Mouse (Mus musculus) hindbrain, embryonic 14.5 days (tissue): ENCODE data around the gene Nt5c3b. TPM values are rescaled to one million over a fixed set of nuclear protein-coding genes. Genes with fewer than 3 reads are reported as not detected.

Source experiments
- ATAC-seq: fragments of 200-750 bp; cut with Nextera tagmentation; 2 replicates; pipeline ENCODE4 v1.8.0; 2017; ENCODE audit warnings: moderate number of reproducible peaks, mild to moderate bottlenecking, moderate TSS enrichment, moderate library complexity; ENCODE audit not compliant: low FRiP score
- DNase-seq: peaks from one replicate; pipeline ENCODE4 v3.0.0-alpha.2; 2015; ENCODE audit warnings: low spot score
- H3K27ac ChIP-seq: fragments of 300-500 bp; sonication (generic); 2 replicates; pipeline ENCODE4 v1.5.1; 2014; ENCODE audit warnings: mild to moderate bottlenecking, moderate library complexity
- H3K27me3 ChIP-seq: fragments of 300-500 bp; sonication (generic); 2 replicates; pipeline ENCODE4 v1.6.1; 2014; ENCODE audit warnings: mild to moderate bottlenecking, low read length, mixed read lengths; ENCODE audit not compliant: control insufficient read depth, insufficient read depth
- H3K36me3 ChIP-seq: fragments of 300-500 bp; sonication (generic); replicated peaks from 2 replicates; pipeline ENCODE4 v1.6.1; 2014; ENCODE audit not compliant: control insufficient read depth, insufficient read depth
- H3K4me1 ChIP-seq: fragments of 300-500 bp; sonication (generic); replicated peaks from 2 replicates; pipeline ENCODE4 v1.6.1; 2014; ENCODE audit warnings: antibody characterized with exemption, low read length, mixed read lengths; ENCODE audit not compliant: control insufficient read depth, insufficient read depth
- H3K4me2 ChIP-seq: fragments of 300-500 bp; sonication (generic); replicated peaks from 2 replicates; pipeline ENCODE4 v1.6.1; 2014; ENCODE audit warnings: mild to moderate bottlenecking, moderate library complexity
- H3K4me3 ChIP-seq: fragments of 300-500 bp; sonication (generic); replicated peaks from 2 replicates; pipeline ENCODE4 v1.5.1; 2014; ENCODE audit warnings: mild to moderate bottlenecking, low read length
- H3K9ac ChIP-seq: fragments of 300-500 bp; sonication (generic); 2 replicates; pipeline ENCODE4 v1.6.1; 2014
- H3K9me3 ChIP-seq: fragments of 300-500 bp; sonication (generic); 2 replicates; pipeline ENCODE4 v1.6.1; 2016; ENCODE audit warnings: low read length; ENCODE audit not compliant: control insufficient read depth
- WGBS: fragments of 180-500 bp; shearing (Covaris S2); extraction: QIAGEN DNeasy Blood & Tissue Kit; methylation state at CpG from one replicate; pipeline ENCODE4 v1.1.7; 2014; 5-methylcytosine and 5-hydroxymethylcytosine counted together
- polyA plus RNA-seq: library from polyadenylated mRNA; unstranded; fragments of >200 nt; fragmentation: Nextera tagmentation; extraction: Ambion mirVana; gene quantifications from 2 replicates; pipeline ENCODE4 v1.2.1, GENCODE M21; 2014

The Nt5c3b gene
- polyA plus RNA-seq, 1 experiment from 2014 or later, result 101 TPM

DNA sequence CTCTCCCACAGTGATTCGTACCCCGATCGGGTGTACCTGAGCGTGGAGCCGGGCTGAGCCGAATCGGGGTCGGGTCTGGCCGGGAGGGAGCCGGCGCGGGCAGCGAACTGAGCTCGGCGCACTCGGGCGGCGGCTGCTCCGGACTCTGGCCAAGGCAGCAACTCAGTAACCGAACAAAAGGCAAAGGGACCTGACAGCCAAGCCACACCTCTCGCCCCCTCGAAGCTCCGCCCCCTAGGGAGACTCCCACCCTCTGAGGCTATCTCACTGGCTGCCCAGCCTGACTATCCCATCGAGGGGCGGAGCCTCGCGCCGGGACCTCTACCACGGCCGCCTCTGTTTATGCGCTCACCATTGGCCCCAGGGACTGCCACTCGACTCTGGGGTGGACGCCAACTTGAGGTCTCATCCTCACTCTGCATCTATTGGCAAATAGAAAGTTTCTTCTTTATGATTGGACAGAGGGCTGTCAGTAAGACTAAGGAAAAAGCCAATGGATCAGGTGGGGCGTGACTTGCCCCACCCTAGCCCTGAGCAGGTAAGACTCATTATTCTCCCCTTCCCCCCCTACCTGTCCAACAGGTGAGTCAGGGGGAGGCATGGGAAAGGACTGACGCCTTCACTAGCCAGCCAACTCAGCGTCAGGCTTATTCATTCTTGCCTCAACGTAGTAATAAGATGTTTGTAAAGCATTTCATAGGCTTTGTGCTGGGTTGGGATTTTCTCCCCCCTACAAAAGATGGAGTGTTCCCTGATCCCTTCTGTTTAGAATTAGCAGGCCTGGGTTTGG lies 43.8 kb downstream of the Nt5c3b start, which contains the start of gene Jup:
Gene Jup, minus strand, starts transcription at position 164 of the 790 bp plus-strand sequence.
- DNase-seq, result peak; percentile 97
- WGBS, result 1% methylated on average over 37 of the region's 37 CpGs
- no peaks in the 10 kb centered on the region for H3K36me3 ChIP-seq
- no peaks in the 10 kb centered on the region for H3K9me3 ChIP-seq
- ATAC-seq, result peak; percentile 99
- peak within 1 kb of the TSS; percentile 76 for H3K4me2 ChIP-seq
- H3K9ac ChIP-seq, result peak within 1 kb of the TSS; percentile 84
- no peaks in the 10 kb centered on the region for H3K27me3 ChIP-seq
- peak within 1 kb of the TSS; percentile 78 for H3K4me3 ChIP-seq
- peak within 1 kb of the TSS; percentile 76 for H3K27ac ChIP-seq
- peaks cover 26% of the 10 kb centered on the region for H3K4me1 ChIP-seq

DNA sequence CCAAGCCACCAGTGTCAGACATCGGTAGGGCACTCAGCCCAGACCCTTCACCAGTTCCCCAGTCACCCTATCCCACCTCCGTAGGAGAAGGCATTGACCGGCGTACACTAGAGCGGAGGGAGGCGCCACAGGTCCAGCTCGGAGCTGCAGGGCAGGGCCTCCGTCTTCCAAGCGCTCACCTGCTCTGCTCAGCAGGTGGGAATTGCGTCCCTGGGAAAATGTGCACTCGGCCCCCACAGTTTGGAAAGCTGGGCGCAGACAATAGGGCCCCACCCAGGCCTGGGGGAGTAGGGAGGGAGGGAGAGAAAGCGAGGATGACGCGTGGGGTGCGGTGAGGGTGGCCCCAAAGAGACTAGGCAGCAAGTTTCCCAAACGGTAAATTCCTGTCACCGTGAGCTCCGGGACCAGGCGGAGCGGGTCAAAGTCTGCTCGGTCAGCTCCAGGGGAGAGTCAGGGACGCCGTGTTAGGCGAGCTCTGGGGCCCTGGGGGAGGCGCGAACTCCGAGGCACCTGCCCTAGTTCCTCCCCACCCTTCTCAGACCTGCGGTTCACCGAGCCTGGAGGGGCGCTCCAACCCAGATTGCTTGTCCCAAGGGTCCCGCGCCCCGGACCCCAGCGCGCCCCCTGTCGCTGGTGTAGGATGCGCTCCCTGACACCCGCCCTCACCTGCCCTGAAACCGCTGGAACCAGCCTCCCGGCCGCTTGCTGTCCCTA lies 44.6 kb downstream of the Nt5c3b start:
- no peak for DNase-seq
- H3K27me3 ChIP-seq, result no peaks in the 10 kb centered on the region
- peak overlapping the region; percentile 84 for H3K9ac ChIP-seq
- no peaks in the 10 kb centered on the region for H3K9me3 ChIP-seq
- peak overlapping the region; percentile 76 for H3K27ac ChIP-seq
- peak overlapping the region; percentile 78 for H3K4me3 ChIP-seq
- H3K4me1 ChIP-seq, result peaks cover 26% of the 10 kb centered on the region
- no peaks in the 10 kb centered on the region for H3K36me3 ChIP-seq
- 3% methylated on average over 38 of the region's 42 CpGs for WGBS
- H3K4me2 ChIP-seq, result peak overlapping the region; percentile 76
- ATAC-seq, result peak; percentile 15

DNA sequence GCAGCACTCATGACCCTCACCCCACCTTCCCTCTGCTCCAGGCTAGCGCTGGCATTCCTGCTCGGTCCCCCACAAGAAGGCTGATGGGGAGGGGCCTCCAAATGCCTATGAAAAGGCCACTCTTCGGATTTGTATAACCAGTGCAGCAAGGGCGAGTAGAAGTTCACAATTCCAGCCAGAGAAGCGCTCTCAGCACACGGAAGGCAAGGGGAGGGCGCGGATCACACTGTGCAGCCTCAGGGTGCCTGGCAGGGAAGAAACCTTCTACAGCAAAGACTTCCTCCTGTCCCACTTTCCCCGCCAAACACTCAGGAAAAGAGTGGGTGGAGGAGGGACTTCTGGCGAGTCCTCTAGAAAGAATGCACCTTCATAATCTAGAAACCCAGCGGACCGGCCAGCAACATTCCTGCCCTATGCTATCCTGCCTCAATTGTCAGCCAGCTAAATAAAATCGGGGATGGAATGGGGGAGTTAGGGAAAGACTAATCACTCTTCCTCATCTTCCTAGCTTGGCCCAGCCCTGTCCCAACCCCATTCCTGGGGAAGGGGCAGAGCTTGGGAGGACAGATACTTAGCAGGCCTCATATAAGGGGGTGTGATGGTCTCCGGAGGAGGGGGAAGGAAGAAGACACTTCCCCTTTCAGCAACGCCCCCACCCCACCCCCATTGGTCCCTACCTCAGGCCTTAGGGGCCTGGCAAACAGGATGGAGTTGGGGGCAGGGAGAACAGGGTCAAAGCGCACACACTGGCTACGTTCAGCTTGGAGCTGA lies 45.6 kb downstream of the Nt5c3b start:
- H3K27me3 ChIP-seq, result no peaks in the 10 kb centered on the region
- peak overlapping the region; percentile 84 for H3K9ac ChIP-seq
- peak overlapping the region; percentile 76 for H3K4me2 ChIP-seq
- H3K4me3 ChIP-seq, result peak overlapping the region; percentile 78
- no peak for ATAC-seq
- no peaks in the 10 kb centered on the region for H3K9me3 ChIP-seq
- no peaks in the 10 kb centered on the region for H3K36me3 ChIP-seq
- H3K27ac ChIP-seq, result no peak overlapping the region
- peaks cover 26% of the 10 kb centered on the region for H3K4me1 ChIP-seq
- 30% methylated on average over 17 of the region's 17 CpGs for WGBS
- DNase-seq, result no peak

DNA sequence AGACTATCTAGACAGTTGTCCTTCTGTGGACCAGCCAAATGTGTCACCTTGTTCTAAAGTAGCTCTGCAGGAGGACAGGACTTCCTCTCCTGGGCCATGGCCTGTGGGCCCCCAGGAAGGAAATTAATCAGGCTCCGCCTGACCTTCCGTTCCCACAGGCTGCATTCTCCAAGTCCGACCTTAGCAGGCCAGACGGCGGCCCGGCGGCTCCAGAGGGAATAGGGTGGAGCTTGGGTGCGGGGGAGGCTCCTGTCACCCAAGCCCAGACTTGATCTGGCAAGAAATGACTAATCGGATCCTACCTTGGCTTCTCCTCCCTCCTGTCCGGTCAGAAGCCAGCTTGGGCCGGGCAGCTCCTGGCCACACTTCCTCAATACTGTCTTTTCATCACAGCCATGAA lies 46.4 kb downstream of the Nt5c3b start:
- Histone ChIP-seq H3K9ac (no peak overlapping the region; the same call in 1 of the 2 replicates), H3K4me1 (peaks cover 26% of the 10 kb centered on the region)

GRCm38 (mm10) chr11:100394353-100395074 lies 47.1 kb downstream of the Nt5c3b start:
- H3K4me2 ChIP-seq, result peak overlapping the region; percentile 76
- H3K4me1 ChIP-seq, result peaks cover 26% of the 10 kb centered on the region
- H3K9ac ChIP-seq, result no peak overlapping the region

More for the DNA sequence above, 46.4 kb downstream of the Nt5c3b start:
- Histone ChIP-seq H3K36me3 (no peaks in the 10 kb centered on the region), H3K27me3 (no peaks in the 10 kb centered on the region), H3K27ac (no peak overlapping the region), H3K4me3 (peak overlapping the region; percentile 78; the same call in 1 of the 2 replicates), H3K4me2 (peak overlapping the region; percentile 76), H3K9me3 (no peaks in the 10 kb centered on the region)
- DNase-seq (no peak), ATAC-seq (no peak)
- 42% methylated on average over 11 of the region's 11 CpGs for WGBS

DNA sequence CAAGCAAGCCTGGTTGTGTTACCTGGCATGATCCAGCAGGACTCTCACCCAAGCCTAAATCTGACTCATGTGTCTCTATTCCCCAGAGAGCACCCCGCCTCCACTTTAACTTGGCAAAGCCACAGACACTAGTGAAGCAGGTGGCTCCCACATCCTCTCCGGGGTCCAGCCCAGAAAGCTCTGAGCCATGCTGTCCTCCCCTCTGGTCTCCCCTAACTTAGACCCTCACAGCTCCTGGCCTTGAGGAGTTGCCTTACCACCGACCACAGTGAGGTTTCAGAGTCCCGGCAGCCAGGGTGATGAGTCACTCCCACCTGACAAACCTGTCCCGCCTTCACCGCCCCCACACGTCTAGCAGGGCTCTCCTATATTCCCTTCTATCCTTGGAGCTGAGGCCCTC lies 47.9 kb downstream of the Nt5c3b start:
- WGBS, result 82% methylated on average over 7 of the region's 7 CpGs
- Histone ChIP-seq H3K9me3 (no peaks in the 10 kb centered on the region), H3K36me3 (no peaks in the 10 kb centered on the region), H3K4me3 (no peak overlapping the region), H3K4me1 (peaks cover 26% of the 10 kb centered on the region), H3K9ac (no peak overlapping the region), H3K4me2 (no peak overlapping the region), H3K27me3 (no peaks in the 10 kb centered on the region), H3K27ac (no peak overlapping the region)
- ATAC-seq (no peak), DNase-seq (no peak)

More at GRCm38 (mm10) chr11:100394353-100395074, 47.1 kb downstream of the Nt5c3b start:
- Histone ChIP-seq H3K4me3 (no peak overlapping the region), H3K9me3 (no peaks in the 10 kb centered on the region), H3K27me3 (no peaks in the 10 kb centered on the region), H3K36me3 (no peaks in the 10 kb centered on the region), H3K27ac (no peak overlapping the region)
- no peak for DNase-seq
- no peak for ATAC-seq
- WGBS, result 64% methylated on average over 5 of the region's 5 CpGs

GRCm38 (mm10) chr11:100392958-100393357 lies 48.6 kb downstream of the Nt5c3b start:
- H3K4me2 ChIP-seq, result no peak overlapping the region
- ATAC-seq, result no peak
- no peak for DNase-seq
- H3K9ac ChIP-seq, result no peak overlapping the region
- no peak overlapping the region for H3K4me3 ChIP-seq
- no peak overlapping the region for H3K27ac ChIP-seq
- 87% methylated on average over 5 of the region's 5 CpGs for WGBS
- no peaks in the 10 kb centered on the region for H3K9me3 ChIP-seq
- no peaks in the 10 kb centered on the region for H3K27me3 ChIP-seq
- peaks cover 26% of the 10 kb centered on the region for H3K4me1 ChIP-seq
- H3K36me3 ChIP-seq, result no peaks in the 10 kb centered on the region

GRCm38 (mm10) chr11:100391884-100392345 lies 49.7 kb downstream of the Nt5c3b start:
- no peak overlapping the region for H3K4me2 ChIP-seq
- ATAC-seq (no peak), DNase-seq (no peak)
- H3K4me1 ChIP-seq, result peaks cover 28% of the 10 kb centered on the region
- WGBS, result 79% methylated on average over 7 of the region's 7 CpGs
- no peak overlapping the region for H3K4me3 ChIP-seq
- H3K9me3 ChIP-seq, result no peaks in the 10 kb centered on the region
- H3K27me3 ChIP-seq, result no peaks in the 10 kb centered on the region
- H3K9ac ChIP-seq, result no peak overlapping the region
- no peak overlapping the region for H3K27ac ChIP-seq
- H3K36me3 ChIP-seq, result no peaks in the 10 kb centered on the region
